Mouse (Mus musculus): ENCODE data around the gene Kcnn3. TPM values are rescaled to one million over a fixed set of nuclear protein-coding genes. Genes with fewer than 3 reads are reported as not detected.

Kcnn3 gene
- polyA plus RNA-seq, 1 experiment, result 13.8 TPM

DNA sequence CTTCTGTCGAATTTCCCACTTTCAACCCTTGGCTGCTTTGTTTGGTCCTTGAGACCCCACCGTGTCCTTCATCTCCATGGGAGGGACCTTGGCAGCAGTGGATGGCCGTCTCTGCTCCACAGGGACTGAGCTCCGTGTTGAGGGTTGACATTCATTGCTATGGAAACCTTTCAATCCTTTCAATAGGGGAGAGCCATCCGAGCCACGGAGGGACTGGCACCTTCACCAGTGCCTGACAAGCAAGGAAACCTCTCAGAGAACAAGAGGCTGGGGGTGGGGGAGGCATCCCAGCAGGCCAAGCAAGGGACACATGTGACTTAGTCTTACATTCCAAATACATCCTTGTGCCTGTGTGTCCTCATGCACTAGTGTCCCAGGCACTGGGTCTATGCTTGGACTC is 102.9 kb downstream of the Kcnn3 start:
- TF ChIP-seq POLR2A (IDR thresholded peaks at IDR 0.05; ENCODE audit: borderline replicate concordance, extremely low read depth, insufficient read depth, insufficient read length, poor library complexity, severe bottlenecking) (no peak), CTCF (IDR thresholded peaks at IDR 0.05; ENCODE audit: borderline replicate concordance, extremely low read depth, insufficient read depth, insufficient read length) (no peak)
- peak; percentile 87 for DNase-seq (ENCODE audit: low read depth)

- DNase-seq (ENCODE audit: low read depth), result no peak
- no peak for TF ChIP-seq POLR2A (IDR thresholded peaks at IDR 0.05; ENCODE audit: borderline replicate concordance, extremely low read depth, insufficient read depth, insufficient read length, poor library complexity, severe bottlenecking)
- peak; percentile 12; the same call in 1 of the 2 replicates for TF ChIP-seq CTCF (IDR thresholded peaks at IDR 0.05; ENCODE audit: borderline replicate concordance, extremely low read depth, insufficient read depth, insufficient read length)
Observed at GRCm38 (mm10) chr3:89623531-89623930, 103.6 kb downstream of the Kcnn3 start.

DNA sequence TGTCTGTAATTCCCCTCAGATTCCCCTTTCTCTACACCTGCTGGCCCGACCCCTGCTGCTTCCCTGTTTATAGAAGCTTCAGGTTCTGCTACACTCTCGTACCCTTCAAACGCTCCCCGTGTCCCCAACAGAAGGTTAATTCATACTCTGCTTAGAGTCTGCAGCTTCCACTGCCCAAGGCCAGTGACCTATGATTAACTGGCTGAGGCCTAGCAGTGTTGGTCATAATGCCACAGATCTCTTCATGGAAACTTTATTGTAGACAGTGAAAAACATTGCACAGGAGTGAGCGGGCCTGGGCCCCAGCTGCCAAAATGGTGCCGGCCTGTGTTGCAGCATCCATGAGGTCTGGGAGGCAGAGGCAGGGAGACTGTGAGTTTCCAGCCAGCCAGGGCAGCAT is 104.0 kb downstream of the Kcnn3 start:
- TF ChIP-seq CTCF (IDR thresholded peaks at IDR 0.05; ENCODE audit: borderline replicate concordance, extremely low read depth, insufficient read depth, insufficient read length) (no peak), POLR2A (IDR thresholded peaks at IDR 0.05; ENCODE audit: borderline replicate concordance, extremely low read depth, insufficient read depth, insufficient read length, poor library complexity, severe bottlenecking) (no peak)
- DNase-seq (ENCODE audit: low read depth), result no peak

DNA sequence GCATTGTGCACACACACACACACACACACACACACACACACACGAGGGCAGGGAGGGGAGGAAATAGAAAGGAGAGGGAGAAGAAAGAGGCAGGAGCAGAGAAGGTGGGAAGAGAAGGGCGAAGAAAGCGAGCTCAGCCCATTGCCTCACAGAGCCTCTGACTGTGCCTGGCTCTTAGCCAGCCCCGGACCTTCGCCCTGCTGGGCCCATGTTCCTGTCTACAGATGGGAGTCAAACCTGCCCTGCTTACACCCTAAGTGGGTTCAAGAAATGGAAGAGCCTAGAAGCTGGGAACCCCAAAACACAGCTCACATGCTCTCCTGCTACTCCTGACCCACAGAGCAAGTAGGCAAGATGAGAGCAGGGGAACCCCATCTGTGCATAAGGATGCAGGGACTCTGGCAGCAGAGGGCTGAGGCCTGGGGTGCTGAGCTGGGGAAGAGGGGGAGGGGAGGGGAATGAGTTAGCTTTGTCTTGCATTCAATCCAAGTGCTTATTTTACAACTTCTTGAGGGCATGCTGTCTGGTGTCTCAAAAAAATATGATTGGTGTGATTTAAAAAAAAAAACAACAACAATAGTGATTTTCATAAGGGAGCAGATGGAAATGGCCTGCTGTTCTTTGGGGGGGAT is 105.0 kb downstream of the Kcnn3 start:
- no peak for TF ChIP-seq CTCF (IDR thresholded peaks at IDR 0.05; ENCODE audit: borderline replicate concordance, extremely low read depth, insufficient read depth, insufficient read length)
- no peak for TF ChIP-seq POLR2A (IDR thresholded peaks at IDR 0.05; ENCODE audit: borderline replicate concordance, extremely low read depth, insufficient read depth, insufficient read length, poor library complexity, severe bottlenecking)
- peak; percentile 67 for DNase-seq (ENCODE audit: low read depth)

- peak; percentile 60 for DNase-seq (ENCODE audit: low read depth)
- TF ChIP-seq CTCF (IDR thresholded peaks at IDR 0.05; ENCODE audit: borderline replicate concordance, extremely low read depth, insufficient read depth, insufficient read length) (no peak), POLR2A (IDR thresholded peaks at IDR 0.05; ENCODE audit: borderline replicate concordance, extremely low read depth, insufficient read depth, insufficient read length, poor library complexity, severe bottlenecking) (no peak)
Observed at GRCm38 (mm10) chr3:89626556-89626955, 106.6 kb downstream of the Kcnn3 start.

GRCm38 (mm10) chr3:89629811-89630210 is 109.8 kb downstream of the Kcnn3 start:
- DNase-seq (ENCODE audit: low read depth), result no peak
- TF ChIP-seq POLR2A (IDR thresholded peaks at IDR 0.05; ENCODE audit: borderline replicate concordance, extremely low read depth, insufficient read depth, insufficient read length, poor library complexity, severe bottlenecking) (no peak), CTCF (IDR thresholded peaks at IDR 0.05; ENCODE audit: borderline replicate concordance, extremely low read depth, insufficient read depth, insufficient read length) (no peak)

GRCm38 (mm10) chr3:89631750-89632149 is 111.8 kb downstream of the Kcnn3 start:
- TF ChIP-seq POLR2A (IDR thresholded peaks at IDR 0.05; ENCODE audit: borderline replicate concordance, extremely low read depth, insufficient read depth, insufficient read length, poor library complexity, severe bottlenecking) (no peak), CTCF (IDR thresholded peaks at IDR 0.05; ENCODE audit: borderline replicate concordance, extremely low read depth, insufficient read depth, insufficient read length) (no peak)
- no peak for DNase-seq (ENCODE audit: low read depth)

DNA sequence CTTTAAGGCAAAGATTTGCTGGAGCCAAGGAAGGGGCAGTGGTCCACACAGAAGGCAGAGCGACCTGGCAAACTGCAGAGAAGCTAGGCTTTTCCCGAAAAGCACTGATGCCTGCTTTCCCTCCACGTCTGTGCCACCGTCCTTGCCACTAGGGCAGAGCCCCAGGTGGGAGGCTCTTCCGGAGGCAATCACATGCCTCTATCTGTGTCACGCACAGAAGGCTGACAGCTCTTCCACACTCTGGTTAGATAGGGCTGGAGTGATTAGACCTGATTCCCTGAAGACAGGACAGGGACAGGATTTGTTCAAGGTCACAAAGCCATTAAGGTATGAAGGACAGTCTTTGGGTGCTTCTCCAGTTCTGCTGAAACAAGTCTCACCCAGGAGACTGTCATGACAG is 113.6 kb downstream of the Kcnn3 start:
- DNase-seq (ENCODE audit: low read depth), result no peak
- TF ChIP-seq CTCF (IDR thresholded peaks at IDR 0.05; ENCODE audit: borderline replicate concordance, extremely low read depth, insufficient read depth, insufficient read length), result no peak
- TF ChIP-seq POLR2A (IDR thresholded peaks at IDR 0.05; ENCODE audit: borderline replicate concordance, extremely low read depth, insufficient read depth, insufficient read length, poor library complexity, severe bottlenecking), result no peak

DNA sequence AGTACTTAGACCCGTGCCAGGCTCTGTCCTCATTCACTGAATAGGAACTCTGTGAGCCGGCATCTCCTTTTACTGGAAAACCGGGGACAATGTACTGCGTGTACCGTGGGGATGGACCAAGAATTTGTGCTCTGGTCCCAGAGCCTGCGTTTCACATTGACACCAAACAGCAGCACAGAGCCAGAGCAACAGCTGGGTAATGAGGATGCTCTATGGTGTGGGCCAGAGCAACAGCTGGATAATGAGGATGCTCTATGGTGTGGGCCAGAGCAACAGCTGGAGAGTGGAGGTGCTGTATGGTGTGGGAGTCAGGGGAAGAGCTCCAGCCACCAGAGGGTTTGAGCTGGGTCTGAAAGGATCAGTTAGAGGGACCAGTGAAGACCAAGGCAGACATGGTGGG is 114.0 kb downstream of the Kcnn3 start:
- TF ChIP-seq CTCF (IDR thresholded peaks at IDR 0.05; ENCODE audit: borderline replicate concordance, extremely low read depth, insufficient read depth, insufficient read length) (no peak), POLR2A (IDR thresholded peaks at IDR 0.05; ENCODE audit: borderline replicate concordance, extremely low read depth, insufficient read depth, insufficient read length, poor library complexity, severe bottlenecking) (no peak)
- DNase-seq (ENCODE audit: low read depth), result no peak

DNA sequence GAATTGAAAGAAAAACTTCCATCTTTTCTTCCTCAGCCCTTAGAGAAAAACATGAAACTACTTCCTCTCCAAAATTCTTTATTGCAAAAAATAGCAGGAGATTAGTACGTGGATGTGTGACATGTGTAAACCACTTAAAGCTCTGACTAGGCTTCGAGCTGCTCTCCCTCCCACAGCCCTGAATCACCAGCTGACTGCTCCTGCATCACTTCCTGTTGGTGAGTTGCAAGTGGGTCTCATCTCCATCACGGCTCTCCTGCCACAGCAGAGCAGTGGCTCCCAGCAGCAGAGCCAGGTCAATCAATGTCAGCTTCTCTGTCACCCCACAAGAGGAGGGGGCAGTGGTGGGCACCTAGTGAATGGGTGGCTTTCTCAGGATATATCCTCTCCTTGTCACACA is 120.8 kb downstream of the Kcnn3 start:
- TF ChIP-seq POLR2A (IDR thresholded peaks at IDR 0.05; ENCODE audit: borderline replicate concordance, extremely low read depth, insufficient read depth, insufficient read length, poor library complexity, severe bottlenecking), result no peak
- TF ChIP-seq CTCF (IDR thresholded peaks at IDR 0.05; ENCODE audit: borderline replicate concordance, extremely low read depth, insufficient read depth, insufficient read length), result no peak
- no peak for DNase-seq (ENCODE audit: low read depth)

- DNase-seq (ENCODE audit: low read depth), result peak; percentile 30
- TF ChIP-seq CTCF (IDR thresholded peaks at IDR 0.05; ENCODE audit: borderline replicate concordance, extremely low read depth, insufficient read depth, insufficient read length) (no peak), POLR2A (IDR thresholded peaks at IDR 0.05; ENCODE audit: borderline replicate concordance, extremely low read depth, insufficient read depth, insufficient read length, poor library complexity, severe bottlenecking) (no peak)
Observed at GRCm38 (mm10) chr3:89643391-89643790, 123.4 kb downstream of the Kcnn3 start.

DNA sequence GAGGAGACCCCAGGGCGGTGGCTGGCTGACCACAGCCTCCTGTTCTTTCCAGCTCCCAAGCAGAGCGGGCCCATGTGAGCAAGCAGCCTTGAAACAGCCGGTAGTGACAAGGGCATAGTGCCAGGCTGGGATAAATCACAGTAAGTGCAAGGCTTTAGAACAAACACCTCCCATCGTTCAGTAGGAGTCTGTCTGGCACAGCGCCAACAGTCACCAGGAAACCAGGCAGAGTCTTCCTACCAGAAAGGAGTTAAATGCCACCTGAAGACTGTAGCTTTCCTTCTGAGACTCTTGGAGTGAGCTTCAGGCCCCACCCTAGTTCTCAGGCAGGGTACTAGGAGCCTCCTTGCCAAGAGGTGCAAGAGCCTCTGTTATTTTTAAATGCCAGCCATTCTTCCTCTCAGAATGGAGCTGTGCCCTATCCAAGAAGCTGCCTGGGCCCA is 126.9 kb downstream of the Kcnn3 start:
- TF ChIP-seq CTCF (IDR thresholded peaks at IDR 0.05; ENCODE audit: borderline replicate concordance, extremely low read depth, insufficient read depth, insufficient read length), result no peak
- TF ChIP-seq POLR2A (IDR thresholded peaks at IDR 0.05; ENCODE audit: borderline replicate concordance, extremely low read depth, insufficient read depth, insufficient read length, poor library complexity, severe bottlenecking), result no peak
- peak; percentile 95 for DNase-seq (ENCODE audit: low read depth)
